Mouse (Mus musculus): ENCODE measurements around the gene Shf.

DNA sequence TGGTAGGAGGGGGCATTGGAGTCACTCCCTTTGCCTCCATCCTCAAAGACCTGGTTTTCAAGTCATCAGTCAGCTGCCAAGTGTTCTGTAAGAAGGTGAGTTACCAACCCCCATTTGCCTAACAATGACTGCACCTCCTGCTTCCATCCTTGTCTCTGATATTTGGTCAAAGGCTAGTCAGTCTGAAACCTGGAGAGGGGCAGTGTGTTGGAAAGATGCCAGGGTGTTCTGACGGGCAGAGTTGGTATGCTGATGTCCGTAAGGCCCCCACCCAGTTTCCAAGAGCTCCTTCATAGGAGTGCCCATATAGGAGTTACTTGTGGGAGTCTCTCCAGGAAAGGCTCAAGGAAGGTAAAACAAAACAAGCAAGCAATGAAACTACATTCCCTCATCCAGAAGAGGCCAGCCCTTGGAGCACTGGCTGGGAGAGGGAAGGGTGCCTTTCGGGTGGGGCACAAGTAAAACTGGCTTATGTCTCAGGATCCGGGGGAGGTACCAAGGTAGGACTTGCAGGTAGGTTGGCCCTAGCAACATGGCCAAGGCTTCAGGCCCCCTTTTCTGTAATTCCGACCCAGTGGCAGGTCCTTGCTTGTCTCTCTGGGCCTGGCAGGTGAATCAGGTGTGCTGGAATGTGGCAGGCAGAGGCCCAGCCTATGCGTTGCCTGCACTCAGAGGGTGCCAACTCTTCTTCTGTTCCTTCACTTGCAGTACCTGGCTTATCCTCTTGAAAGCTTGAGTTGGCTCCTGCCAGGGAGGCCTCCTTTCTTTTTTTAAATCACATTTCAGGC is 23.7 kb downstream of the Shf start:
- TF ChIP-seq CTCF (IDR thresholded peaks at IDR 0.05; ENCODE audit: low read depth, low read length) (no peak), POLR2A (IDR thresholded peaks at IDR 0.05; ENCODE audit: borderline replicate concordance, low read depth, low read length) (no peak)

All from bone marrow macrophage, adult 2 months (primary cell).